Mouse (Mus musculus) testis, adult 2 months (tissue): Measurements from ENCODE around the gene Wdr45b.

Source experiments
- CTCF ChIP-seq: fragments of 200-500 bp; IDR thresholded peaks from 2 replicates; pipeline ENCODE4 v1.5.1; 2012; ENCODE audit warnings: low read depth, mild to moderate bottlenecking, inconsistent platforms, low read length, moderate library complexity; ENCODE audit not compliant: control insufficient read depth, insufficient read depth, insufficient replicate concordance
- POLR2A ChIP-seq: fragments of 200-500 bp; IDR thresholded peaks from 2 replicates; pipeline ENCODE4 v1.6.1; 2012; ENCODE audit warnings: low read depth, mild to moderate bottlenecking, inconsistent platforms, low read length, moderate library complexity; ENCODE audit not compliant: control insufficient read depth

- TF ChIP-seq POLR2A, result no peak
- no peak for TF ChIP-seq CTCF
These were observed 47.6 kb downstream of the Wdr45b start for GRCm38 (mm10) chr11:121306608-121307007.
